Mouse (Mus musculus) NIH3T3 (cell line): ENCODE results near the gene Cdk18.

Experiments
- DNase-seq: peaks from one replicate; pipeline ENCODE4 v3.0.0-alpha.2; 2012; ENCODE audit warnings: low read depth

Cdk18 gene

DNA sequence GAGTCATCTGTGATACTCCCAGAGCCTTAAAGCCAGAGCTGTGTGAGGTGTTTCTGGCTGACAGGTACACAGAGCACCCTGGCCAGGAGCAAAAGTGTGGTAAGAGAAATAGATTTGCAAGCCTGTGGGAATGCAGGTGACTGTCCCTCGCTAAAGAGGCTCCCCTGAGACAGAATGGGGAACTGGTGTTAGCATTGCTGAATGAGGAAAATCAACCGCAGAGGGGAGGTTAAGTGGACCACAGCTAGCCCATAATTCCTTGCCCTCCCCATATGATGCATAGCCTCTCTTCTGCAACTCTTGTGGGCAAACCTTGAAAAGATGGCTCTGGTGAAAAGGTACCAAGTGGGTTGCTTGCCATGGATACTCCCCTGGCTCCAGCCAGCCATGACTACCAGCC is 9.9 kb upstream of the Cdk18 start:
- DNase-seq: no peak

DNA sequence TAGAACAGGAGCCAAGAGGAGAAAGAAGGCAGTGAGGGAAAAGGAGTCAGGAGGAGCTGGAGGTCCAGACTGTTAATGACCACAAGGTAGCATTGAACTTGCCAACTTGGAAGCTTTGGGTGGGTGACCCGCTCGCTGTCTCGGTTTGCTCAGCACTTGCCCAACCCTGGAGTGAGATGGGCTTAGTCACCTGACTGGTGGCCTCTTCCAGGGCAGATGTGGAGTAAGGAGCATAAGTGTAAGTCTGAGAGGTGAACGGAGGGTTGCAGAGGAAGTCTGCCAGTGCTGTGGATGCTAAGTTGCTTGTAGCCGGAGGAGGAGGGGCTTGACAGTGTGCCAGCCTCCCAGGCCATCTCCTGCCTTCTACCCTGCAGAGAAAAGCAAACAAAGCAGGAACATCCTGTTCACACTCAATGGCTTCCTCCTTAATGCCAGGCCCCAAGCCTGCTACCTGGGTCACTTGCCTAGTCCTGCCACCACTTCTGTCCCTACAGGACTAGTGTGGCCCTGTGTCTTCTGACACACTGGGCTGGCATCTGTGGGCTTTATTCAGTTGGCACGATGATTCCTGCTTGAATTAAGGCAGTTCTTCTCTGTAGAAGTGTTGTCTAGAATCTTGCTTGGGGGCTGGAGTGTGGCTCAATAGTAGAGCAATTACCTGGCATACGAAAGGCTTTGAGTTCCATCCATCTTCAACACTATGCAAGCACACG is 6.6 kb upstream of the Cdk18 start:
- DNase-seq: peak; percentile 74

DNA sequence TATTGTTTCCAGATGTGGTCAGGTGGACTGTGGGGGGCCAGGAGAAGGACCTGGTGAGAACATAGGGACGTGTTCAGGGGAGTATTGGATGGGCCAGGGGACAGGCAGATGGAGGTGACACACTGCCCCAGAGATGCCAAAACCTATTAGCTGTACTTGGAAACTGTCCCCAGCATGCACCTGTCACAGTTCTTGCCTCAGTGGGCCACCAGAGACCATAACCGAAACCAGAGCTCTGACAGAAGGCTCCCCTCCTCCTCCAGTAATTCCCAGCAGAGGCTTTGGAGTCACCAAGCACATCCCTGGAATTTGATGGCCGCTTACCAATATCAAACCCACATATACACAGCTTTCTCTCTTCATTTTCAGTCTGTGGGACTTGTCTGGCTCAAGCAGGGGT is 5.4 kb upstream of the Cdk18 start:
- DNase-seq: no peak

DNA sequence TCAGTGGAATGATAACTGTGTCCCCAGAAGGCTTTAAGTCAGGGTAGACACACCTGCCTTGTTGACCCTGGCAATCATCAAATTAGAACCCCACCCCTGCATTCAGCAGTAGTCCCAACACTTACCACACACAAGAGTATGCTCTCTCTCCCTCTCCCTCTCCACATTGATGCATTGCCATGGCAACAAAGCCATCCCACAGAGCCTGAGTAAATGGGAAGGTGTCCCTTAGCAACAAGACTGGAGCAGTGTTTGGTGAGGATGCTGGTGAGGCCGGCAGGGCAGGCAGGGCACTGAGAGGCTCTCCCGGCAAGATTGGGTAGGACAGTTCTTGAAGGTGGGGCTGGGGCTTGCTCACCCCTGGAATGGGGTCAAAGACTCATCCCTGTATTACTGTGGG is 4.7 kb upstream of the Cdk18 start:
- peak; percentile 62 for DNase-seq

DNA sequence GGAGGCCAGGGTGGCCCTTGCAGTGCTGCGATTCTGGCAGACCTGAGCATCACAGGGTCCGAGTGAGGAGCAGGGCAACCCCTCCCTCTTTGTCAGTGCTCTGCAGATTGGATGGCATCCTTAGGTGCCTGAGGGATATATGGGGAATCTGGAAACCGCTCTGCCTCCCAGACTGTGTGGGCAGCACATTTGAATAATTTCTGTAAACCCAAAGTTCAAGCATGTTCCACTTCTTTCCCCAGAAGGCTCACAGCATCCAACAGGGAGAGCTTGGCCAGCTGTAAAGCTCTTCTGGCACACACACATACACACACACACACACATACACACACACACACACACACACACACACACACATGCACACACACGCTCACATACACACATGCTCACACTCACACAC is 4.2 kb upstream of the Cdk18 start:
- DNase-seq: no peak

DNA sequence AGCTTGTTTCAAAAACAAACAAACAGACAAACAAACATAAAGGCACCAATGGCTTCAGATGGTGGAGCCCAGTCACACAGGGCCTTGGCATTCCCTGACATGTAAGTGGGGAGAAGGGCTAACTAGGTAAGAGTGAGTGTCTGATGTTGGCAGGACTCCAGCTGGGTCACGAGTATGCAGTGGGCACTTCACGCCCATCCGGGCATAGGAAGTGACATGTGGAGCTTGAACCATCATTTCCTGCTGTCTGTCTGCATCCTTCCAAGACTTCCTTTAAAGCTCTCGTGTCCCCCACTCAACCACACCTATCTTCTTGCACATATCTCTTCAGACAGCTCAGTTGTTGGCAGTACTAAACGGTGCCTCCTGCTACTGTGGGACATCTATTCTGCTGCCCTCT is 3.6 kb upstream of the Cdk18 start:
- no peak for DNase-seq

DNA sequence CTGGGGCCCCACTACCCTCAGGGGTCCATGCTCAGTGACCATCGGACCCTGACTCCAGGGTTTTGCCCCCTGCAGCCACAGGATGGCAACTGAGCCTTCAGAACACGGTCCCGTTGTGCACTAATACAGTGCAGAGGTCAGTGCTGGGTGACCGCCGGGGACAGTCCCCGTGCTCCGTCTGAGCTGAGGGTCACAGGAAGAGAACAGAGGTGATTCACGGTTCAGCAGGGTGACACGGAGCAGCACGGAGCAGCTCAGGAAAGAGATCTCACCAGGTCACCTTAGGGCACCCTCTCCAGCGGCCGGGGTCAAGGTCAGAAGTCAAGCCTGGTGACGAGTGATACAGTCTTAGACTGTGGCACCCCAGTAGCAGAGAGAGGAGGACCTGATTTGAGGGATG is 2.3 kb upstream of the Cdk18 start:
- no peak for DNase-seq

DNA sequence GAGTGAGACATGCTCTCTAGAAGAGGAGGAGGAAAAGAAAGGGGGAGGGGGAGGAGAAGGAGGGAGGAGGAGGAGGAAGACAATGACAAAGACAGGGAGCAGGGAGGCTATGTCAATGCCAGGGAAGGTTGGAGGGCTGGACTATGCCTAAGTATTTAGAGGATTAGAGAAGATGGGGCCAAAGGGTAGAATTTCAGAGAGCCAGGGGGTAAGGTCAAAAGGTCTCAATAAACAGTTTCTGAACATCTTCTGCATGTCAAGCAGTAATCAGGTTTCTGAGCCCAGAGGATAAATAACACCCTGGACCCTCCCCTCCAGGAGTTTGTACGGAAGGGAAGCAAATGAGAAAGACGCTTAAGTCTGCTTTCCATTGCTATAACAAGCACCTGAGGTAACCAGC is 1.7 kb upstream of the Cdk18 start:
- DNase-seq: no peak

DNA sequence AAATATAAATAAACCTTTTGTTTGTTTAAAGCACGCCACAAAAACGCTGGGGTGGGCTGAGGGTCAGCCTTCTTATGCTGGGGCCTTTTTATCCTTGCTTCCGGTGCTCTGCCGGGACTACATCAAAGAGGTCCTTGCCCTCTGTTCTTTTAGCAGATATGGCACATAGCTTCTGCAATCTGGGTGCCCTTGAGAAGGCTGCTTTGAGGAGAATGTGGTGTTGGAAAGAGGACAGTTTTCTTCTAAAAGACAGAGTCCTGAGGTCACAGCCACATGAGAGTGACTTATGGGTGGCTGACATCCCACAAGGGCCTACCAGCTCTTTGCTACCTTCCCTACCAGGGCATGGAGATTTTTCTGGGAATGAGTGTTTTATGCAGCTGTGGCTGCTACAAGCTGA is 1.1 kb upstream of the Cdk18 start:
- DNase-seq: no peak

DNA sequence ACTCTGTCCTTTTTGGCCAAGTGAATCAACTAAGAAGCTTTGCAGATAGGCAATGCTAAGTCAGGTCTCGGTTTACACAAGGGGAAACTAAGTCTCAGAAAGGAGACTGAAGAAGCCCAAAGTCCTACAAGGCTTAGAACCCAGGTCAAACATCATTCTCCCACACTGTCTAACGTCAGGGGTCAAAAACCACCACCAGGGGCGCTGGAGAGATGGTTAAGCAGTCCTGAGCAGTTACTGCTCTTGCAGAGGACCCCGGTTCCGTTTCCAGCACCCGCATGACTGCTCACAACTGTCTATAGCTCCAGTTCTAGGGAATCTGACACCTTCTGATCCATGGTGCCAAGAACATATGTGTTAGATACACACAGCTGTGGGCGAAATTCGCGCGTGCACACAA is 687 bp upstream of the Cdk18 start:
- peak; percentile 75 for DNase-seq

DNA sequence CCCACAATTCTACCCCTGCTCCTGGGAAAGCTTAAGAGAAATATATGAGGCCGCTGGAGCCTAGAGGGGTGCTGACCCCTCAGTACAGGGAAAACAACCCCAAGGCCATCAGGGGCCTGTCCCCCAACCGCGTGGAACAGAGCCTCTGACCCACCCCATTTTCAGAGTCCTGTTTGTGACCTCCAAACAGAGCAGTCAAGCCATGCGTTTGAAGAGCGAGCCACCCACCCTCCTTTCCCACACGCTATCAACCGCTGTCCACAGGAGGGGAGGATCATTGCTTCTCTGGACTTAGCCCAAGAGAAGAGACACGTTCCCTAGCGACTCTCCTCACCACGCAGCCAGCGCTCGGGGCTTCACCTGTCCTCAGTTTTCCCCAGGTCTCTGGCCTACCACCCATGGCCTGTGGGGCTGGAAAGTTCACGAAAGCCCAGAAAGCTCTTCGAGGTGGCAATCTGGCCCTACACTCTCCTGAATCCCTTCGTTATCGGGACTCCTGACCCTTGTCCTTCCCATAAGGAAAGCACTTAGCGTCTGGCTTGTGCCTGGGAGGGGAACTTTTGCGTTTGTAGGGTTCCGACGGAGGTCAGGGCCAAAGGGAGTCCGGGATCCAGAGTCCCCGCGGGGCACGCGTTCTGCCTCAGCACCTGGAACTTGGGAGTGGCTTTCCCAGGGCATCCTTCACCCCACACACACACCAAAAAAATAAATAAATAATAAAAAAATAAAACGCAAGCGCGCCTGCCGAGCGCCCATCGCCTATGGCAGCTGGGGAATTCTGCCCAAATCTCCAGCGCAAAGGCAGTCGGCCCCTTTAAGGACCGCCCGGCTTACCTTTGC is 688 bp downstream of the Cdk18 start:
- peak; percentile 25 for DNase-seq

DNA sequence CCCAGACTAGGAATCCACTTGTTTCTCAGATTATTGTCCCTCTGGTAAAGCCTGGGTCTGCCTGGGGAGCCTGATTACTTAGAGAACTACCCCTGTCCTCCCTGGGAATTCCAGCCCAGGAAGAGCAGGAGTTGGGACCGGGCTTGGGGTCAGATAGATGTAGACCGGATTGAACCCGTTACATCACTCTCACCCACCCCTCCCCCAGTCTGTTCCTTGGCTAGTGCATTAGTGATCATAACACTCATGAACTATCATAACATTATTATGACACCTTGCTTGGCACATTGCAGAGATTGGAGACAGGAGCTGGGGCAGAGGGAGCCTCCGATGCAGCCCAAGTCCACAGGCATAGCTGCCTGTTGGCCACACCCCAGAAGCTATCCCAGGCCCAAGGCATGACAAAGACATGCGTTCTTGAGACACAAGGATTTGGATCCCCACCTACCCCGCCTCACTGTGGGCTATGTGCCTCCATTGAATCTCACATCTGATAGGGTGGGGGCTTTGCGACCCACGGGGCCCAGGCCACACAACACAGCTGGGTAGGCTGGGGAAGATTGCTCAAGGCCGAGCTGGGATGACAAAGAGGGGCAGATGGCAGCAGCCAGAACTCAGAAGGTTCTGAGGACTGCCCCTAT is 1.4 kb downstream of the Cdk18 start:
- peak; percentile 47 for DNase-seq

DNA sequence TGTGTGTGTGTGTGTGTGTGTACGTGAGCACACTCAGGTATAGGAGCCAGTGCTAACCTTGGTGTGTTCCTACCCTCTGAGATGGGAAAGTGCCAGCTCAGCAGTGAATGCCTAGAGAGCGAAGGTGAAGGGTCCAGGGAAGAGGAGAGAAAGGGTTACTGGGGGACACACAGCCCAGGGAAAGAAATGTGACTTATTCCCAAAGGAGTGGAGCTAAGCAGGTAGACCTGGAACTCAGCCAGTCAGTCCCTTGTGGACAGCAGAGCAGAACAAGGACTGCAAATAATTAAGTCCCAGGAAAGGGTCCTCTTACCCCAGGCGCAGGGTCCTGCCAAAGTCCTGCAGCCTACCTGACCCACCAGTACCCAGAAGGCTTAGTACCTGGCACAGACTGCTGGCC is 2.6 kb downstream of the Cdk18 start:
- no peak for DNase-seq

DNA sequence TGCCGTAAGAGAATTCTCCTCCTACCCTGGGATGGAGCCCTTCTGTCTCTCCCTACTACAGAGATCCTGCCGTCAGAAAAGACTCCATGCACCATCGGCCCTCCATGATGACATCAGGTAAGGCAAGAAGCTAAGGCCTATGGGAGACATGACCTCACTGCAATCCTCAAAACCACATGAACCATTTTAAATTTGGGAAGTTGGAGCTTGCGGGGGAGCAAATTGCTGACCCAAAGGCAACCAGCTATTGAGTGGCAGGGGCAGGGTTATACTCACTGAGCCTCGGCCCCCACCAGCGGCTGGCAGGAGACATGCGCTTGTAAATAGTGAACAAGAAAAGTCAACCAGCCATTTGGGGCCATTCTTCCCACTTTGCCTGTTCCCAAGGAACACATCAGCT is 3.9 kb downstream of the Cdk18 start:
- DNase-seq: no peak

DNA sequence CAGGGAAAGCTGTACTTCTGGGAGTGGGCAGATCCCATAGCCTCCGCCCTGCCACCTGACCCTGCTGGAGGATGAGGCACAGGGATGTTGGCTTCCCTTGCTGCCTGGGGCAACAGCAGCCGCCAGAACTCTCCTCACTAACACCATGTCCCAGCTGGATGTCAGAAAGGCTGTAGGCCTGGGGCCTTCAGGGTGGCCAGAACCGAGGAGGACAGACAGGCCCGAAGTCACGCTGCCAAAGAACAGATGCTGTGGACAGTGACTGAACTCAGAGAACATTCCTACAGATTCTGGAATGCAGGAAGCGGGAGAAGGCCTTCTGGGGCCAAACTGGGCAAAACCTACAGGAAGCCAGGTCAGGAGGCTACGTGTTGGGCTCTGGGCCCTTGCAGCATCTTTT is 11.2 kb downstream of the Cdk18 start:
- DNase-seq: peak; percentile 35

DNA sequence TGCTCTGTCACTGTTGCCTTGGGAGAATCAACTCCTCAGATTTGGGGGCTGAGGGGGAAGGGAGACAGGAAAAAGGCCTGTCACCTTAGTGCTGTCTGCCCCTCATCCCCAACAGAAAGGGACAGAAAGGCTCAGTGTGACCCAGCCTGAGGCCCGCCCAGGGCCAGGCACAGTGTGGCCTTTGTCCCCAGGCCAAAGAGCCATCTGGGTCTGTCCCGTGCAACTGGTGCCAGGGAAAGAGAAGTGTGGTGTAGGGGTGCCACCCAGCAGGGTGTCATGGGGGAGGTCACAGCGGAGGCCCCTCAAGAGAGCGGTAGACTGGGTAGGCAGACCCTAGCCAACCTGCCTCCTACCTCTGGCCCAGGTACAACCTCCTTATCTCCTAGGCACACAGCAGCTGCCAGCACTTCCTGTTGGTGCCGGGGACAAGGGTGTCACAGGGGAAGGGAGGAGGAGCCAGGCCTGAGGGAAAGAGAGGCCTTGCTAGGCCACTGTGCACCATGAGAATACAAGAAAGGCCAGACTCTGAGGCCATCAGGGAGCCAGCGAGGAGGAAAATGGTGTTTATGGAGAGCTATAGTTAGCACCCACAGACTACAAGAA is 13.6 kb downstream of the Cdk18 start:
- DNase-seq: no peak

DNA sequence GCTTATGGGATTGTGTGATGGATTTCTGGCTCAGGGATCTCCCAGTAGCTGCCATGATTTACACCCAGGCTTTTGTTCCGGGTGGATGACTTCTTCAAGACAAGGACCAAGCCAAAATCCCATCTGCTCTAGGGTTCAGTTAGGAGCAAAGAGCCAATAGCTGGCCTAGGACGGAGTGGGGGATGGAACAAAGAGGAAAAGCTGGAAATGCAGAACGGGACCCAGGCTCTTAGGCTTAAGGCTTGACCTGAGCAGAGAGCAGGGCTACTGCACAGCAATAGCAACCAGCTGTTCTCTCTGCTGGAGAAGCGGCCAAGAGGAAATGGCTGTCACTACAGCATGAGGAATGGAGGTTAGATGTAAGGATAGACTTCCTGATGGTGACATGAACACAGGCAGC is 14.2 kb downstream of the Cdk18 start:
- no peak for DNase-seq

DNA sequence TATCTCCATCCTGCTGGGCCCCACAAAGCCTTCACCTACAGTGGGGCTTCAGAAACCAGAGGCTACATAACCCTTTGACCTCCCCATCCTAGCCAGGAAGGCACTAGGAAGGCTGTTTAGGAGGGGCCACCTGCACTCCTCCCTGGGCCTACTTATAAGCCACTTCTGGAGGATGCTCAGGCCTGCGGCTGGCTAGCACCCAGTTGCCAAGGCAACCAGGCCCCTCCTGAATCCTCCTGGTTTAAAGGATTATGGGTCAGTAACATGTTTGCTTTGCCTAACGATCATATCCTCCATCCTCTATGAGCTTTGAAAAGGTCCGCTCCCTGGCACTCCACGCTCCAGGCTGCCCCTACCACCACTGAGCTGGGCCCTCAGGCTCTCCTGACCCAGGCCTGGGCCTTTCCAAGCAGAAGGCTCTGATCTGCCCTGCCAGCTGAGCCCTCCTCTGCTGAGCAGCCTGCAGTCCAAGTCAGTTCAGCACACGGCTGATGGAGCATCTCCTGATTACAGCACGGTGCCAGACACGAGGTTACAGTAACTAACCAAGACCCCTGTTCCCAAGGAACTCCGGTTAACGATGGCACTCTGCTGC is 16.0 kb downstream of the Cdk18 start:
- DNase-seq: no peak

DNA sequence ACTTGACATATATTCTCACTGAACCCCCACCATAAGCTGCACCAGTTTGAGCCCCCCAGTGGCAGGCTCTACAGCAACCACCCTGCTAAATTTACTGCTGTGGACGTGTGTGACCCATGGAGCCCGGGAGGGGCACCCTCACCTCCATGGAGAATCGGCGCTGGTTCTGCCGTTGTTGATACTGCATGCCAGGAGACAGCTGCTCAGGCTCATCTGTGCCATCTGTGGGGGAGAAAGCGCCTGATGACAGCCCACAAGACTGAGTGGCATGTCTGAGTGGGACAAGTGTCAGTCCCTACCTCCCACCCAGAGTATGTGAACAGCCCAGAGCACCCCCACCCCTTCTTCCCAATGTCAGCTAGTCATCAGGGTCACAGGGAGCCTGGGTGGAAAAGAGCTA is 17.6 kb downstream of the Cdk18 start:
- DNase-seq: no peak

DNA sequence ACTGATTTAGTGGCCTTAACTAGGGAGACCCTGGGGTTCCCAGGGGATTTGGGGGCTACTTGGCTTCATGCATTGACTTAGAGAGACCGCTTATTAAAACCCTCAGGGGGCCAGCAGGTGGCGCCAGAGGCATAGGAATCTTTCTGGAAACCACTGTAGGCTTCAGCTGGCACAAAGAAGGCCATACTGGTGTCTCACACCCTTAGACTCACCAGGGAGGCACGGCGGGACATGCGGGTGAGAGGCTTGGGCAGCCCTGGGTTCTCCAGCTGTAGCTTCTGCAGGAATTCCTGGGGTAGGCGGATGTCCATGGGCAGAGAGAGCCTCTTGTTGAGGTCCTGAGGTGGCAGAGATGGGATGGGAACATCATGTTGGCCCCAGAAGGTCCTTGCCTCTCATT is 18.2 kb downstream of the Cdk18 start:
- peak; percentile 95 for DNase-seq

DNA sequence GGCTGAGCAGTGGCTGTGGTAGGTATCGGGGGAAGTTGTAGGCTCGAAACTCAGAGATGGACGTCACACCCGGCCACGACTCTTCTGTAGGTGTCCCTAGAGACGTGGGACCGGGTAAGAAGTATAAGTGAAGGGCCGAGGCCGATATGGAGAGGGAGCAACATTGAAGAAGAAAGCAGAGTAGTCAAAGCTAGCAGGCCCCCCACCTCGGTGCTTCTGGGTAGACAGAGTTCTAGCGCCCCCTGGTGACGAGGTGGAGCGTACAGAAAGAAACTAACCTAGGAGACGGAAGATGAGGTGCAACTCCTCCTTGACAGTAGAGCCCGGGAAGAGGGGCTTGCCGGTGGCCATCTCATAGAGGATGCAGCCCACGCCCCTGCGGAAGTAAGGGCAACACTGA is 22.9 kb downstream of the Cdk18 start:
- DNase-seq: peak; percentile 75

DNA sequence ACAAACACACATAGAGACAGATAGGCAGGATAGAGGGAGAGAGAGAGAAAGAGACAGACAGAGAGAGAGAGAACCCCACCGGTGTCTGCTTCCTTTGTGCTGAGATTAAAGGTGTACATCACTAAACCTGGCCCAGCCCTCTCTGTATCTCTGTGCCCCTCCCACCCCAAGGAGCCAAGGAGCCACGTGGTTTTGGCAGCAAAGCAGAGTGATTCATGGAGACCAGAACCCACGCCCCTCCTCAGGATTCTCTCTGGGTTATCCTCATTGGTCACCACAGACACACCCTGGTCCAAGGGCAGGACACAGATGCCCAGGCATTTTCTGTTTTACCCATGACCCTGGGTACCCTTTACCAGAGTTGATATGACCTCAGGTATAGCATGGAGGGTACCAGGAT is 26.4 kb downstream of the Cdk18 start:
- peak; percentile 63 for DNase-seq
